Mouse (Mus musculus) testis, postnatal 14 days (tissue): ENCODE measurements around the gene Slc45a3.

Experiments used
- DNase-seq: peaks from one replicate; pipeline ENCODE4 v3.0.0; 2021; ENCODE audit warnings: low spot score

Slc45a3 gene

DNA sequence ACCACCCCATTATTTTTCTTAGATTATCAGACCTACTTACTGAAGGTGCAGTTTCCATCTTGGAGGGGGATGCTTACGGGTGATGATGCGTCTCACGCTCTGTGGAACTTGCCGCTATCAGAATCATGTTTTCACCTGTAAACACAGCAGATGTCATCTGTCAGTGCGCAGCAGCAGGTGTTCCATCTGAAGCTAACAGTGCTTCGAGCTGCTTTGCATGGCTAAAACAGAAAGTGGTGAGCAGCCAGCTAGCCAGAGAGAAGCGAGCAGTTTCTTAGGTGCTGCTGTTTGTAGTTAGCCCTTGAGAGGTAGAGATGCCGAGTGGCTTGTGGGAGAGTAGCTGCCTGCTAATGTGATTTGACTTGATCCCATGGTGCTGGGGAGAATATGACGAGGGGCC lies 65.6 kb downstream of the Slc45a3 start:
- no peak for DNase-seq

GRCm38 (mm10) chr1:132030574-132030973 lies 67.8 kb downstream of the Slc45a3 start:
- no peak for DNase-seq

GRCm38 (mm10) chr1:132032172-132032571 lies 69.4 kb downstream of the Slc45a3 start:
- no peak for DNase-seq
